Mouse (Mus musculus): ENCODE results near the gene Pum1.

DNA sequence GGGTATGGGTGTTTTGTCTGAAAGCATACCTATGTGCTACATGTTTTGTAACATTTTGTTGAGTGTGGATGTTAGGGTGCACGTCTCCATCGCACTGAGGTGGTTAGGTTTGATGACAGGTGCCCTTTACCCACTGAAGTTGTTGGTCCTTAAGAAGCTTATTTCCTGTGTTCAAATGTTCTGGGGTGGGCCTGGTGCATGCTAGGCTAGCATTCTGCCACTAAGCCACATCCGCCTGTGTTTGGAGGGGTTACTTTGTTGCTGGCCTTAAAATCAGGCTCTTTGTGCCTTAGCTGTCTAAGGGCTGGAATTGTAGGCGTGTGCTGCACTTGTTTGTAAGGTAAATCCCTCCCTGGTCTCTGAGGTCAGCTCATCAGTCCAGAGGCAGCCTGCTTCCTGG lies 111.7 kb downstream of the Pum1 start:
- TF ChIP-seq CTCF (IDR thresholded peaks at IDR 0.05; ENCODE audit: low read depth) (no peak), EP300 (IDR thresholded peaks at IDR 0.05; ENCODE audit: low read depth) (no peak)

All from heart, postnatal 0 days (tissue).